Mouse (Mus musculus): ENCODE measurements around the gene Tfdp2.
A peak's percentile ranks its signal among the peaks of the same experiment; 100 is the strongest.
"Not testable (repeated sequence)": the region's sequence is repeated elsewhere in the genome, so short reads cannot be mapped to it uniquely, and the experiment has no call there.

Tfdp2 gene

GRCm38 (mm10) chr9:96195885-96196622, at the start of gene Tfdp2:
Gene Tfdp2, plus strand, starts transcription at chr9:96196275.
- DNase-seq = peak; percentile 88 to 89

GRCm38 (mm10) chr9:96152801-96153200, 43.3 kb upstream of the Tfdp2 start:
- peak; percentile 42 to 51 for DNase-seq

GRCm38 (mm10) chr9:96158431-96158830, 37.6 kb upstream of the Tfdp2 start:
- DNase-seq = no peak

- no peak for DNase-seq
Observed at GRCm38 (mm10) chr9:96159047-96159446, 37.0 kb upstream of the Tfdp2 start.

- peak in 1 of 2 experiments; percentile 37 for DNase-seq
Observed at GRCm38 (mm10) chr9:96160767-96161166, 35.3 kb upstream of the Tfdp2 start.

- peak; percentile 15 to 28 for DNase-seq
Observed at GRCm38 (mm10) chr9:96162421-96162820, 33.7 kb upstream of the Tfdp2 start.

- DNase-seq = no peak
Observed at GRCm38 (mm10) chr9:96163443-96163842, 32.6 kb upstream of the Tfdp2 start.

GRCm38 (mm10) chr9:96163983-96164382, 32.1 kb upstream of the Tfdp2 start:
- not testable (repeated sequence) for DNase-seq

- peak; percentile 25 to 74 for DNase-seq
Observed at GRCm38 (mm10) chr9:96167168-96167585, 28.9 kb upstream of the Tfdp2 start.

GRCm38 (mm10) chr9:96170600-96170999, 25.5 kb upstream of the Tfdp2 start:
- no peak for DNase-seq

- DNase-seq = no peak
Observed at GRCm38 (mm10) chr9:96184909-96185308, 11.2 kb upstream of the Tfdp2 start.

- no peak for DNase-seq
Observed at GRCm38 (mm10) chr9:96186701-96187100, 9.4 kb upstream of the Tfdp2 start.

GRCm38 (mm10) chr9:96196636-96197181, 634 bp downstream of the Tfdp2 start:
- DNase-seq = peak in 1 of 2 experiments; percentile 31

GRCm38 (mm10) chr9:96197806-96198205, 1.7 kb downstream of the Tfdp2 start:
- DNase-seq = no peak

- DNase-seq = no peak
Observed at GRCm38 (mm10) chr9:96203663-96204062, 7.6 kb downstream of the Tfdp2 start.

- DNase-seq = no peak
Observed at GRCm38 (mm10) chr9:96207428-96207827, 11.4 kb downstream of the Tfdp2 start.

GRCm38 (mm10) chr9:96213036-96213645, 17.1 kb downstream of the Tfdp2 start:
- DNase-seq = no peak

- DNase-seq = no peak
Observed at GRCm38 (mm10) chr9:96214171-96214570, 18.1 kb downstream of the Tfdp2 start.

GRCm38 (mm10) chr9:96217299-96217698, 21.2 kb downstream of the Tfdp2 start:
- no peak for DNase-seq

GRCm38 (mm10) chr9:96217799-96218198, 21.7 kb downstream of the Tfdp2 start:
- DNase-seq = no peak

- DNase-seq = no peak
Observed at GRCm38 (mm10) chr9:96219114-96219669, 23.1 kb downstream of the Tfdp2 start.

GRCm38 (mm10) chr9:96220419-96220818, 24.3 kb downstream of the Tfdp2 start:
- no peak for DNase-seq

- DNase-seq = no peak
Observed at GRCm38 (mm10) chr9:96223302-96223701, 27.2 kb downstream of the Tfdp2 start.

- no peak for DNase-seq
Observed at GRCm38 (mm10) chr9:96228285-96228684, 32.2 kb downstream of the Tfdp2 start.
